Mouse (Mus musculus) stomach, postnatal 0 days (tissue): ENCODE measurements around the gene Cd36. TPM values are rescaled to one million over a fixed set of nuclear protein-coding genes. Genes with fewer than 3 reads are reported as not detected.

ENCODE experiments used
- ATAC-seq: fragments of 200-750 bp; cut with Nextera tagmentation; 2 replicates; pipeline ENCODE4 v1.8.0; 2017; ENCODE audit not compliant: low FRiP score, low TSS enrichment
- DNase-seq: peaks from one replicate; pipeline ENCODE4 v3.0.0-alpha.2; 2016; ENCODE audit warnings: low spot score
- H3K27ac ChIP-seq: fragments of 300-500 bp; sonication (generic); replicated peaks from 2 replicates; pipeline ENCODE4 v1.5.1; 2014; ENCODE audit warnings: mild to moderate bottlenecking, control low read depth
- H3K27me3 ChIP-seq: fragments of 300-500 bp; sonication (generic); 2 replicates; pipeline ENCODE4 v1.6.1; 2014; ENCODE audit warnings: low read length; ENCODE audit not compliant: control insufficient read depth, insufficient read depth
- H3K36me3 ChIP-seq: fragments of 300-500 bp; sonication (generic); 2 replicates; pipeline ENCODE4 v1.6.1; 2014; ENCODE audit warnings: low read length, mixed read lengths; ENCODE audit not compliant: control insufficient read depth, insufficient read depth
- H3K4me1 ChIP-seq: fragments of 300-500 bp; sonication (generic); replicated peaks from 2 replicates; pipeline ENCODE4 v1.6.1; 2014; ENCODE audit warnings: antibody characterized with exemption; ENCODE audit not compliant: control insufficient read depth, insufficient read depth
- H3K4me2 ChIP-seq: fragments of 300-500 bp; sonication (generic); replicated peaks from 2 replicates; pipeline ENCODE4 v1.6.1; 2014; ENCODE audit warnings: low read depth, mild to moderate bottlenecking, control low read depth, moderate library complexity
- H3K4me3 ChIP-seq: fragments of 300-500 bp; sonication (generic); 2 replicates; pipeline ENCODE4 v1.5.1; 2014; ENCODE audit warnings: low read depth, low read length, control low read depth
- H3K9ac ChIP-seq: fragments of 300-500 bp; sonication (generic); 2 replicates; pipeline ENCODE4 v1.6.1; 2014; ENCODE audit warnings: mild to moderate bottlenecking, low read length, control low read depth, mixed read lengths
- H3K9me3 ChIP-seq: fragments of 300-500 bp; sonication (generic); 2 replicates; pipeline ENCODE4 v1.6.1; 2016; ENCODE audit warnings: low read length; ENCODE audit not compliant: control insufficient read depth
- CTCF ChIP-seq: IDR thresholded peaks from 2 replicates; pipeline ENCODE4 v1.5.1; 2016; ENCODE audit warnings: antibody characterized with exemption, low read depth, mild to moderate bottlenecking, moderate library complexity
- EP300 ChIP-seq: optimal IDR thresholded peaks from 2 replicates; pipeline ENCODE3; 2016; ENCODE audit warnings: antibody characterized with exemption
- WGBS: fragments of 180-500 bp; shearing (Covaris S2); extraction: QIAGEN DNeasy Blood & Tissue Kit; methylation state at CpG from one replicate; pipeline ENCODE4 v1.1.7; 2014; 5-methylcytosine and 5-hydroxymethylcytosine counted together
- polyA plus RNA-seq: library from polyadenylated mRNA; unstranded; fragments of >200 nt; fragmentation: Nextera tagmentation; extraction: Ambion mirVana; gene quantifications from 2 replicates; pipeline ENCODE4 v1.2.1, GENCODE M21; 2015

The Cd36 gene
- polyA plus RNA-seq, 1 experiment from 2014 or later, result 35.9 TPM

DNA sequence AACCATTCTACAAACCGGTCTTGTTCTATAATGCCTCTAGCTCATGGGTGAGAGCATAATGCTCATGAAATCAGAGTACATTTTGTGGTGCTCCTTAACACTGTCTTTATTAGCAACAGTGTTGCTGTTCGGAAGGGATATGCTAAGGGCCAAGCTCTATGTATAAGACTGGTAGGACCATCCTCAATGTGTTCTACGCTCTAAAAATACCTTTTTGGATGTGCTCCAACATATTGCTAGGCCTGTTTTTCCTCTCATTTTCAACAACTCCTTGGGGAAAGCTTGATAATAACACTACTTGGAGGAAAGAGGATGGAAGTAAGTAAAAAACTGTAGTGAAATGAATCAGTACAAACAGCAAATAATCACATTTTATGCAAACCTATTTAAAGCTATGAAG is 44.7 kb downstream of the Cd36 start:
- WGBS, result 79% methylated on average over 3 of the region's 3 CpGs
- ATAC-seq (no peak), DNase-seq (no peak)
- Histone ChIP-seq H3K36me3 (no peaks in the 10 kb centered on the region), H3K27me3 (no peaks in the 10 kb centered on the region), H3K4me3 (no peak overlapping the region), H3K9ac (no peak overlapping the region), H3K9me3 (no peaks in the 10 kb centered on the region), H3K27ac (no peak overlapping the region), H3K4me1 (no peaks in the 10 kb centered on the region), H3K4me2 (no peak overlapping the region)
- TF ChIP-seq EP300 (no peak), CTCF (no peak)

DNA sequence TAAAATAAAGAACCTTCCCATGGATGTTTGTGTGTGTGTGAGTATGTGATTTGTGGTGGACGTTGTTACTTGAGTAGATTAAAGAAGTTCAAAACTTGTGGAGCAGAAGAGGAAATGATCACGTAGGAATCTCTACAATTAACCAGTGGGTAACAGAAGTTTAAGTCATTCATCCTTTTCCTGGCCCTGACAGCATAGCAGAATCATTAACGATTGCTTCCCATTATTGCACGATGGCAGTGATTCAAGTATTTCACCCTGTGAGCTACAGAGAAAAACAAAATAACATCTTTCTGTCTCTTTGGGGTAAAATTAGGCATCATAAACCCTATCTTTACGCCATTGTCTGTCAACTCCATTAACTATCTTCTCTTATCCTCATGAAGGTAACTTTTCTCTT is 45.3 kb downstream of the Cd36 start:
- WGBS, result 69% methylated on average over 5 of the region's 5 CpGs
- Histone ChIP-seq H3K27me3 (no peaks in the 10 kb centered on the region), H3K9ac (no peak overlapping the region), H3K4me3 (no peak overlapping the region), H3K4me1 (no peaks in the 10 kb centered on the region), H3K4me2 (no peak overlapping the region), H3K27ac (no peak overlapping the region), H3K9me3 (no peaks in the 10 kb centered on the region), H3K36me3 (no peaks in the 10 kb centered on the region)
- DNase-seq (no peak), ATAC-seq (no peak)
- TF ChIP-seq CTCF (no peak), EP300 (no peak)

GRCm38 (mm10) chr5:17842111-17842729 is 46.4 kb downstream of the Cd36 start:
- H3K4me1 ChIP-seq, result no peaks in the 10 kb centered on the region
- H3K4me2 ChIP-seq, result no peak overlapping the region
- H3K9ac ChIP-seq, result no peak overlapping the region
- TF ChIP-seq EP300 (no peak), CTCF (no peak)
- H3K4me3 ChIP-seq, result no peak overlapping the region
- no peaks in the 10 kb centered on the region for H3K9me3 ChIP-seq
- H3K27me3 ChIP-seq, result no peaks in the 10 kb centered on the region
- DNase-seq, result no peak
- H3K36me3 ChIP-seq, result no peaks in the 10 kb centered on the region
- no peak overlapping the region for H3K27ac ChIP-seq
- no peak for ATAC-seq
- 77% methylated on average over 7 of the region's 7 CpGs for WGBS

- Histone ChIP-seq H3K27ac (no peak overlapping the region), H3K9ac (no peak overlapping the region), H3K27me3 (no peaks in the 10 kb centered on the region), H3K4me1 (no peaks in the 10 kb centered on the region), H3K4me2 (no peak overlapping the region), H3K4me3 (no peak overlapping the region), H3K9me3 (no peaks in the 10 kb centered on the region), H3K36me3 (no peaks in the 10 kb centered on the region)
- ATAC-seq (no peak), DNase-seq (no peak)
- WGBS, result 30% methylated on average over 2 of the region's 2 CpGs
- no peak for TF ChIP-seq CTCF
- TF ChIP-seq EP300, result no peak
Measured at GRCm38 (mm10) chr5:17839549-17839948, 49.1 kb downstream of the Cd36 start.

DNA sequence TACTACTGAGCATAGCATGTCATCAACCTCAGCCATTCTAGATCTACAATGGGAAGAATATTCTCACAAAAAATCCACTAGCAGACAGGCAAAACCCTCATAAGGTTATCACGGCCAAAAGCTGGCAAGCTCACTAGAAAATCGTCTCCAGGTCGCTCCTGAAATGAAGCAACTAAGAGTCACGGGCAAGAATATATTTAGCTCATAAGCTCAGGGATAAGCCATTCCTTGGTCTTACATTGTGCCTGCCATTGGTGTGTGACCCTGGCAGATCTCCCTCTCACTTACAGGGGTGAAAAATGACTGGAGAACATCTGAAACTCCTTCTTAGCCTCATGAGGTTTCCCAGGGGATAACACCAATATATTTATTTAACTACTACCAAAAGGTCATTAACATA is 52.2 kb downstream of the Cd36 start:
- DNase-seq, result no peak
- no peak for TF ChIP-seq EP300
- no peak for TF ChIP-seq CTCF
- 91% methylated on average over 4 of the region's 4 CpGs for WGBS
- Histone ChIP-seq H3K36me3 (no peaks in the 10 kb centered on the region), H3K4me1 (no peaks in the 10 kb centered on the region), H3K27ac (no peak overlapping the region), H3K9ac (no peak overlapping the region), H3K4me3 (no peak overlapping the region), H3K4me2 (no peak overlapping the region), H3K27me3 (no peaks in the 10 kb centered on the region), H3K9me3 (no peaks in the 10 kb centered on the region)
- ATAC-seq, result no peak

DNA sequence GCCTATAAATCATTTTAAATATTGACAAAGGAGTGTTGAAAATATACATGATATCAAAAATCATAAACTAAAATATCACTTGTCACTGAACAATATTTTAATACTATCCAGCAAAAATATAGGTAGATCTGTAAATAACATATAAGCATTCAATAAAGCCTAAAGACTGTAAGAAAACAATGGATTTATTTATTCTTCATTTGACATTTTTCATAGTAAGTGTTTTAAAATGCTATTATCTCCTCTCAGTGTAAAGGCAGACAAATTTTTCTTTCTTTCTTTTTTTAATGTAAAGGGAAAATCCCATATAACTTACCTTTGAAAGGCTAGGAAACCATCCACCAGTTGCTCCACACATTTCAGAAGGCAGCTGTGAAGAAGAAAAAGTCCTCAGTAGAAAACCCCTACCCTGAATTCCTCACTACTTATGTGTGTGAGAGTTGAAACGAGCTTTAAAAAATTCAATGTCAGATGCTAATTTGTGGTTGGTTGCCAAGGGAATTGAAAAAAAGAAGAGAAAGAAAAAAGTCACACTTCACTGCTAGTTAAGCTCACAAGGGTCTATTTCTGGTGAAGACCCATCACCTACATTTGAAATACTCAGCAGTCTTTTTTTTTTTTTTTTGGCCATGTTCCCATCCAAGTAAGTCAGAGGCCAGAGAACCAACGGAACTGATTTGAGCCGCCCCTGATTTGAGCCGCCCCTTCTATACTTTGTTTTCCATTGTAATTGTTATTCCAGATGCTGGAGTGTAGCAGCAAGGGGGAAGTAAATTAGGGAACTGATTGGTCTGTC is 53.1 kb downstream of the Cd36 start:
- H3K27me3 ChIP-seq, result no peaks in the 10 kb centered on the region
- ATAC-seq (no peak), DNase-seq (no peak)
- H3K9me3 ChIP-seq, result no peaks in the 10 kb centered on the region
- TF ChIP-seq CTCF (no peak), EP300 (no peak)
- no peak overlapping the region for H3K9ac ChIP-seq
- no peaks in the 10 kb centered on the region for H3K36me3 ChIP-seq
- no peak overlapping the region for H3K4me2 ChIP-seq
- 37% methylated on average over 4 of the region's 4 CpGs for WGBS
- H3K4me3 ChIP-seq, result no peak overlapping the region
- H3K4me1 ChIP-seq, result no peaks in the 10 kb centered on the region
- H3K27ac ChIP-seq, result no peak overlapping the region
